Mouse (Mus musculus) midbrain, embryonic 16.5 days (tissue): ENCODE results near the gene Cstf1. TPM values are rescaled to one million over a fixed set of nuclear protein-coding genes. Genes with fewer than 3 reads are reported as not detected.

ENCODE experiments used
- ATAC-seq: fragments of 200-750 bp; cut with Nextera tagmentation; 2 replicates; pipeline ENCODE4 v1.8.0; 2017; ENCODE audit warnings: moderate TSS enrichment
- H3K27ac ChIP-seq: fragments of 300-500 bp; sonication (generic); 2 replicates; pipeline ENCODE4 v1.5.1; 2014; ENCODE audit warnings: mild to moderate bottlenecking, low read length, mixed read lengths
- H3K27me3 ChIP-seq: fragments of 300-500 bp; sonication (generic); 2 replicates; pipeline ENCODE4 v1.6.1; 2014; ENCODE audit warnings: low read depth, low read length, mixed read lengths; ENCODE audit not compliant: control insufficient read depth, insufficient read depth
- H3K36me3 ChIP-seq: fragments of 300-500 bp; sonication (generic); 2 replicates; pipeline ENCODE4 v1.6.1; 2014; ENCODE audit warnings: mild to moderate bottlenecking, low read length, moderate library complexity, mixed read lengths; ENCODE audit not compliant: control insufficient read depth, insufficient read depth
- H3K4me1 ChIP-seq: fragments of 300-500 bp; sonication (generic); 2 replicates; pipeline ENCODE4 v1.6.1; 2014; ENCODE audit warnings: mild to moderate bottlenecking, low read length, mixed read lengths; ENCODE audit not compliant: control insufficient read depth, insufficient read depth
- H3K4me2 ChIP-seq: fragments of 300-500 bp; sonication (generic); 2 replicates; pipeline ENCODE4 v1.6.1; 2014; ENCODE audit warnings: mild to moderate bottlenecking, low read length, mixed read lengths
- H3K4me3 ChIP-seq: fragments of 300-500 bp; sonication (generic); 2 replicates; pipeline ENCODE4 v1.5.1; 2014; ENCODE audit warnings: low read depth, mild to moderate bottlenecking, low read length, moderate library complexity, mixed read lengths
- H3K9ac ChIP-seq: fragments of 300-500 bp; sonication (generic); 2 replicates; pipeline ENCODE4 v1.6.1; 2014; ENCODE audit warnings: low read depth, low read length, mixed read lengths
- H3K9me3 ChIP-seq: fragments of 300-500 bp; sonication (generic); replicated peaks from 2 replicates; pipeline ENCODE4 v1.6.1; 2014; ENCODE audit warnings: mild to moderate bottlenecking, low read length, mixed read lengths; ENCODE audit not compliant: control insufficient read depth, poor library complexity, severe bottlenecking
- WGBS: fragments of 180-500 bp; shearing (Covaris S2); extraction: QIAGEN DNeasy Blood & Tissue Kit; methylation state at CpG from one replicate; pipeline ENCODE4 v1.1.7; 2014; 5-methylcytosine and 5-hydroxymethylcytosine counted together
- polyA plus RNA-seq: library from polyadenylated mRNA; unstranded; fragments of >200 nt; fragmentation: Nextera tagmentation; extraction: Ambion mirVana; gene quantifications from 2 replicates; pipeline ENCODE4 v1.2.1, GENCODE M21; 2015

The Cstf1 gene
- 23.4 and 25.2 TPM in 2 replicates for polyA plus RNA-seq

- H3K4me3 ChIP-seq, result peak within 1 kb of the TSS; percentile 97
- H3K9me3 ChIP-seq, result no peaks in the 10 kb centered on the region
- WGBS, result under 1% methylated on average over 66 of the region's 66 CpGs
- peak within 1 kb of the TSS; percentile 80 for H3K27ac ChIP-seq
- peaks cover 14% of the 10 kb centered on the region for H3K4me1 ChIP-seq
- no peaks in the 10 kb centered on the region for H3K27me3 ChIP-seq
- H3K4me2 ChIP-seq, result peak within 1 kb of the TSS; percentile 94
- ATAC-seq, result peak; percentile 99
- peak within 1 kb of the TSS; percentile 93 for H3K9ac ChIP-seq
- peaks cover 7% of the 10 kb centered on the region for H3K36me3 ChIP-seq
Observed at GRCm38 (mm10) chr2:172370411-172371223, at the start of gene Cstf1, which contains the start of gene Aurka. Gene Cstf1 (plus strand): TSS chr2:172370681. Gene Aurka (minus strand): TSS chr2:172370535.

- Histone ChIP-seq H3K4me3 (no peak overlapping the region), H3K9ac (no peak overlapping the region), H3K27ac (no peak overlapping the region), H3K9me3 (no peaks in the 10 kb centered on the region), H3K4me1 (no peaks in the 10 kb centered on the region), H3K27me3 (no peaks in the 10 kb centered on the region), H3K36me3 (no peaks in the 10 kb centered on the region), H3K4me2 (no peak overlapping the region)
- 23% methylated on average over 9 of the region's 9 CpGs for WGBS
- no peak for ATAC-seq
Observed at GRCm38 (mm10) chr2:172320878-172321277, 49.6 kb upstream of the Cstf1 start.

- 39% methylated on average over 8 of the region's 8 CpGs for WGBS
- Histone ChIP-seq H3K4me3 (no peak overlapping the region), H3K9me3 (no peaks in the 10 kb centered on the region), H3K4me2 (no peak overlapping the region), H3K36me3 (no peaks in the 10 kb centered on the region), H3K9ac (no peak overlapping the region), H3K27me3 (peaks cover 4% of the 10 kb centered on the region; the same call in 1 of the 2 replicates), H3K27ac (no peak overlapping the region), H3K4me1 (peaks cover 5% of the 10 kb centered on the region; the same call in 1 of the 2 replicates)
- ATAC-seq, result no peak
Observed at GRCm38 (mm10) chr2:172328248-172328647, 42.2 kb upstream of the Cstf1 start.

GRCm38 (mm10) chr2:172329179-172329578 lies 41.3 kb upstream of the Cstf1 start:
- H3K9ac ChIP-seq, result peak overlapping the region; percentile 27; the same call in 1 of the 2 replicates
- H3K36me3 ChIP-seq, result no peaks in the 10 kb centered on the region
- H3K4me1 ChIP-seq, result peaks cover 5% of the 10 kb centered on the region; the same call in 1 of the 2 replicates
- peak overlapping the region; percentile 5; the same call in 1 of the 2 replicates for H3K4me3 ChIP-seq
- peaks cover 4% of the 10 kb centered on the region; the same call in 1 of the 2 replicates for H3K27me3 ChIP-seq
- peak overlapping the region; percentile 50 for H3K4me2 ChIP-seq
- no peak overlapping the region for H3K27ac ChIP-seq
- ATAC-seq, result peak; percentile 88
- H3K9me3 ChIP-seq, result no peaks in the 10 kb centered on the region
- 3% methylated on average over 13 of the region's 13 CpGs for WGBS

- 64% methylated on average over 19 of the region's 19 CpGs for WGBS
- Histone ChIP-seq H3K4me3 (no peak overlapping the region), H3K36me3 (no peaks in the 10 kb centered on the region), H3K9me3 (no peaks in the 10 kb centered on the region), H3K27ac (peak overlapping the region; percentile 75), H3K27me3 (no peaks in the 10 kb centered on the region), H3K4me2 (no peak overlapping the region), H3K9ac (0 out of 2 replicates have a peak overlapping the region, but pooled peaks have one; percentile 11), H3K4me1 (peaks cover 2% of the 10 kb centered on the region; the same call in 1 of the 2 replicates)
- ATAC-seq, result peak; percentile 68
Observed at GRCm38 (mm10) chr2:172338206-172338942, 32.1 kb upstream of the Cstf1 start.

GRCm38 (mm10) chr2:172340936-172341335 lies 29.5 kb upstream of the Cstf1 start:
- Histone ChIP-seq H3K4me3 (no peak overlapping the region), H3K27ac (no peak overlapping the region), H3K4me2 (no peak overlapping the region), H3K27me3 (no peaks in the 10 kb centered on the region), H3K9ac (no peak overlapping the region), H3K36me3 (no peaks in the 10 kb centered on the region), H3K9me3 (no peaks in the 10 kb centered on the region), H3K4me1 (peaks cover 2% of the 10 kb centered on the region; the same call in 1 of the 2 replicates)
- 21% methylated on average over 3 of the region's 3 CpGs for WGBS
- no peak for ATAC-seq

- Histone ChIP-seq H3K27ac (no peak overlapping the region), H3K36me3 (no peaks in the 10 kb centered on the region), H3K9ac (no peak overlapping the region), H3K9me3 (no peaks in the 10 kb centered on the region), H3K4me2 (no peak overlapping the region), H3K4me1 (peaks cover 4% of the 10 kb centered on the region; the same call in 1 of the 2 replicates), H3K4me3 (no peak overlapping the region), H3K27me3 (no peaks in the 10 kb centered on the region)
- WGBS, result 30% methylated on average over 5 of the region's 5 CpGs
- ATAC-seq, result no peak
Observed at GRCm38 (mm10) chr2:172341606-172342005, 28.9 kb upstream of the Cstf1 start.

GRCm38 (mm10) chr2:172343751-172344150 lies 26.7 kb upstream of the Cstf1 start:
- no peak for ATAC-seq

More at GRCm38 (mm10) chr2:172343751-172344150, 26.7 kb upstream of the Cstf1 start:
- H3K27ac ChIP-seq, result no peak overlapping the region
- WGBS, result 86% methylated on average over 7 of the region's 7 CpGs
- H3K9me3 ChIP-seq, result no peaks in the 10 kb centered on the region
- H3K27me3 ChIP-seq, result no peaks in the 10 kb centered on the region
- no peak overlapping the region for H3K4me3 ChIP-seq
- no peak overlapping the region for H3K4me2 ChIP-seq
- H3K4me1 ChIP-seq, result peaks cover 3% of the 10 kb centered on the region; the same call in 1 of the 2 replicates
- H3K36me3 ChIP-seq, result no peaks in the 10 kb centered on the region
- H3K9ac ChIP-seq, result no peak overlapping the region
